Mouse (Mus musculus) frontal cortex, postnatal 25 days (tissue): Measurements from ENCODE around the gene Syde2.

ENCODE experiments used
- DNase-seq, 2 experiments: peaks; one replicate each; pipeline ENCODE4 v3.0.0; 2022; ENCODE audit warnings: low spot score in 2 of 2

Syde2 gene

DNA sequence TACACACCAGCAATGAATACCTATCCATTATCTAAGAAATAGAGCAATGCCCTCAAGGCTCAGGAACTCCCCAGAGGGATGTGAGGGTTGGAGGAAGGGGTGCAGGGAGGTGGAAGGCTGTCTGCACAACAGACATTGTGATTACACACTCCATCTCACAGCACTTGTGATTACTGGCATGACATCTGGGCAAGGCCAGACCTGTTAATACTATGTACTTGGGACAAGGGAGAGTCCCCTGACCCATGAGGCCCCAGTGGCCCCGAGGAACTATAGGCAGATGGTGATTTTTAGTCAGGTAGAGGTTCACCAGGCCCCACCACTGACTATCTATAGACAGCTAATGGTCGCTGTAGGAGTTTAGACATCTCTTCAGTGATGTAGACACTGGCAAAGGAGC lies 66.2 kb downstream of the Syde2 start:
- no peak for DNase-seq

DNA sequence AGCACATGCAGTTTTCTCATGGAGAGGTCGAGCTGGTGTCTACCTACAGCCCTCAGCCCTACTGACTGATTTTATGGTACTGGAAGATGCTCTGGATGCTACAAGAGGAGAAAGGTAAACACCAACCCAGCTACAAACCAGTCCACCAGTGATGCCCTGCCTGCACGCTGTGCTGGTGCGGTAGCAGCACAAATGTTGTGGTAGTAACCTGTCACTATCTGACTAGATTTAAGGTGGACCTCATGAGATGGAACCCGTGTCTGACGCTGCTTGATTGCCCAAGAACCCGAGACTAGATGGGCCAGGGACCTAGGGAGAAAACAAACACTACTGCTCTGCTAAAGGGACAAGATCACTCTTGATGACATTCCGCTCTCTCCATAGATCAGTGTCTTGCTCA lies 69.5 kb downstream of the Syde2 start:
- no peak for DNase-seq

DNA sequence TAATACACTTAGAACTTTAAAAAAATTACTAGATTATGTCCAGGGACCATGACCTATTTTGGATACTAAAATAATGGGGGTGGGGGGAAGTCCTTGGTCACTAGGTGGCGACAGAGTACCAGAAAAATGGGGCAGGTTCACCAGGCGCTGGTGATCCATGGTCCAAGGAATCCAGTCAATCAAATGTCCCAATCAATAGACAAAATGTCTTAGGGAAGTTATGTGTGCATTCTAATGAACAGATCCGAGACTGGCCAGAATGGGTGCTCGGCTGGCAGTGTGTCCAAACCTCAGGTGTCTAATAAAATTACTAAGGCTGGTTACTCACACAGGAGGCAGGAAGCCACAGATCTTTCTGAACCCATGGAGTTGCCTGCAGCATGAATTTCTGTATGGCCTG lies 70.6 kb downstream of the Syde2 start:
- DNase-seq: peak in 1 of 2 experiments; percentile 10

DNA sequence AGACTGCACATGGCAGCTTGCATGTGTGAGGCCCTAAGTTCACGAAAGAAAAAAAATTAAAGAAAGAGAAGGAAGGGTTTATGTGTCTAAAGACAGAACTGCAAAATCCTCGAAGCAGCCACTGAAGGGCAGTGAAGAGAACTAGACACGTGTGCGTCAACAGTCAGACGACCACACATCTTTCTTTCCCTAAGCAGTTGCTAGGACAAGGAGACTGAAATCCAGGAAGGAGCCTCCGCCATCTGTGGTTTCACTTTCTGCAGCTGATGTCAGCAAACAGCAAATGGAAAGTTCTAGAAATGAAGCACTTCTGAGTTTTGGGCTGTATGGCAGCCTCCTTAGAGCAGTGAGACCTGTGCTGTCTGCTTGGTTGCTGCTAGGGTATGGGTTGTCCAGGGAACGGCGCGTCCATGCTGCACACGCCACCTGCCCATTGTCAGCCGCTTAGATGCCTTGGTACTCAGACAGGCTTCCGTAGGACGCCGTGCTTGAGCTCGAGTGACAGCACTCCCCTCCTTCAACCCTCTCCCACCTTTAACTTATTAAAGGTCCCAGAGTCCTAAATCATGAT lies 71.8 kb downstream of the Syde2 start:
- no peak for DNase-seq

DNA sequence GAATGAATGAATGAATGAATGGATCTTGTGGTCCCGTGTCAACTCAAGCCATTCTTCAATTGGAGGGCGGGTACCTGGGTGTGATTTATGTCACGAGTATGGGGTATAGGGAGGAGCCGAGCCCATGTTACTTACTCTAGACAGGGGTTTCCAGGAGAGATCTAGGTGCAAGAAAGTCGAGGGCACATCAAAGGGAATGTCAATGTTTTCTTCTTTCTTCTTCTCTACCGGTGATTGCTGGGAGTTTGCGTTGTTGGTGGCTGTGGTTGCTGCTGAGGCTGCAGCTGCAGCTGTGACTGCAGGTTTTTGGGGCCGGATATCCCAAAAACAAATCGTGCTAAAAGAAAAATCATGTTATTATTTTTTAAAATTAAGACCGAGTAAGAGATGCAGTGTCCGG lies 75.5 kb downstream of the Syde2 start:
- no peak for DNase-seq

DNA sequence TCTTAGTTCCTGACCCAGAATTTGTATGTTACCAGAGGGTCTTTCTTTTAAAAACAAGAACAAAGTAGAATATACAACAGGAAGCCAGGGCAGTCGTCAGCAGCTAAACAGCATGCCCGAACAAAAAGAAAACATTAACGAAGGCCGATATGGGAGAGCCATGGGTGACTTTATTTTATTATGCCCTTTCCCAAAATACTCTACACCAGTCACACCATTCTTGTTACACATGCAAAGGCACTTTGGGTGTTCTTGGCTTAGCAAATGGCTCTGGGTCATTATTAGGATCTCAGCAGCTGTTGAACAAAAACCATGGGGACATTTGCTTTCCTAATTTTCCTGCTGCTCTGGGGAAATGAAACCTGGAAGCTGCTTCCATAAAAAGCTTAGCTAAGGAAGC lies 81.6 kb downstream of the Syde2 start:
- DNase-seq: no peak
